Mouse (Mus musculus) fibroblast of lung, adult 2 months (primary cell): ENCODE data around the gene Usp37.
A peak's percentile ranks its signal among the peaks of the same experiment; 100 is the strongest.
"Not testable (repeated sequence)": the region's sequence is repeated elsewhere in the genome, so short reads cannot be mapped to it uniquely, and the experiment has no call there.

ENCODE experiments used
- DNase-seq: peaks from one replicate; pipeline ENCODE4 v3.0.0-alpha.2; 2011; ENCODE audit warnings: low read depth

Usp37 gene

DNA sequence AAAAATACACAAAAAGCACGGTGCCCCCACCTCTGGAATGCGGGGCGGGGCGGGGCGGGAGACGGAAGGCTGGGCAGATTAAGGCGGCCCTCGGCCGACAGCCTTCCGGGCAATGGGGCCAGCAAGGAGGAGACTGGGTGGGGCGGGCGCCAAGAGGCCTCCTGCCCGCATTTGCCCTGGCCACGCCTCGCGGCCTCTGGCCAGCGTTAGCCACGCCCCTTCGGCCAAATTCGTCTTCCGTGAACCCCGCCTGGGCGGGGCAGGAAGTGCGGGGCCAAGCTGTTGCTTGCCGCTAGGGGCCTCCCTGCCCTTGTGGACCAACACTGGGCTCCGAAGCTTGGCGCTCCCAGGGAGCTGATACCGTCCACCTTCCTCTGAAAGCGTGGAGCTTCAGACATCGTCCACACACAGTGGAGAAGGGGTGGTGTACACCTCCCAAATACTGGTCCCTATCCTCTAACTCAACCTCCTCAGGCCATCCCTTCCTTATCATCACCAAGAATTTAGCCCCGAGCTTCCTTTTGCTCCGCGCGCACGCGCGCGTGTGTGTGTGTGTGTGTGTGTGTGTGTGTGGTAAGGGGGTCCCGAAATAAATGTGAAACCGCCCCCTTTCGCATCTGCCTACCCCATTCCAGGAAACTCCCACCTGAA lies 146.7 kb downstream of the Usp37 start:
- peak; percentile 96 for DNase-seq

- not testable (repeated sequence) for DNase-seq
Observed at GRCm38 (mm10) chr1:74396456-74397222, 147.4 kb downstream of the Usp37 start.

DNA sequence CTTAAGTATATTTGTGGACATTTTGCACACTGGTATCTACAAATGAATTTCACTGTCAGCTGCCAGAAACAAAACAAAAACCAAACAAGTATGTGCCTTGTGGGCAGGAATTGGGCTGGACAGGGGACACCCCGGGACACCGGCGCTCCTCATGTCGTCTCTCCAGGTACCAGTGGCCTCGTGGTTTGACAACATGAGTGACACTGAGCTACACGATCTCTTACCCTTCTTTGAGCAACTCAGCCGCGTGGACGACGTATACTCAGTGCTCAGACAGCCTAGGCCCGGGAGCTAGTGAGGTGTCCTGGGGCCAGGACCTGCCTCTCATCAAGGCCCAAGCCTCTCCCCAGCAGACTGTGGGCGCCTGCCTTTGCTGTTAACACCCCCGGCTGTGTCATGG lies 148.8 kb downstream of the Usp37 start:
- DNase-seq = no peak

DNA sequence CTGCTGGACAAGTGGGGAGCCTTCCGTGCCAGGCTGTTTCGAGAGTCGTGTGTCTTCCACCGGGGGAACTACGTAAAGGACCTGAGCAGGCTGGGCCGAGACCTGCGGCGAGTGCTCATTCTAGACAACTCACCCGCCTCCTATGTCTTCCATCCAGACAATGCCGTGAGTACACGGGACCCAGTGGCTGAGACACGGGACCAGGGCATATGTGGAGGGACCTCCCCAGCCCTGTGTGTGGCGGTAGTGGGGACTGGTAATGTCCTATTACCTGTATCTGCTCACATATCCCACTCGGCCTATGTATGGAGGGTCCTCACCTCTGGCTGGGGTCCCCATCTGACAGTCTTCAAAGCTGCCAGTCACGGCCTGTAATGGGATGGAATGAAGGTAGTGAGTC lies 149.2 kb downstream of the Usp37 start:
- no peak for DNase-seq

DNA sequence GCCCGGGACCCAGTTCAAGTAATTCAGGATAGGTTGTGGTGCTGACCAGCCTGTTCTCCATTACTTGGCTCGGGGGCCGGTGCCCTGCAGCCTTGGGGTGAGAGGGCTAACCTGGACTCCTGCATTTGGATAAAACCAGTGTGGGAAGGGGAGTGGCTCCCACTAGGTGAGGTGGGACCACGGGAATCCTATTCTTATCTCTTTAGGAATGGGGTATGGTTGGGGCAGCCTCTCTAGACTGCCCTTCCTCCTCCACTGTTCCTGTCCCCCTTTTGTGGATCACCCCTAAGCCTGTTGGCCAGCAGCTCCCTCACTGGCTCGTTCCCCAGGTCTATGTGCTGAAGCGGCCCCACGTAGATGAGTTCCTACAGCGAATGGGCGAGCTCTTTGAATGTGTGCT lies 149.8 kb downstream of the Usp37 start:
- no peak for DNase-seq

DNA sequence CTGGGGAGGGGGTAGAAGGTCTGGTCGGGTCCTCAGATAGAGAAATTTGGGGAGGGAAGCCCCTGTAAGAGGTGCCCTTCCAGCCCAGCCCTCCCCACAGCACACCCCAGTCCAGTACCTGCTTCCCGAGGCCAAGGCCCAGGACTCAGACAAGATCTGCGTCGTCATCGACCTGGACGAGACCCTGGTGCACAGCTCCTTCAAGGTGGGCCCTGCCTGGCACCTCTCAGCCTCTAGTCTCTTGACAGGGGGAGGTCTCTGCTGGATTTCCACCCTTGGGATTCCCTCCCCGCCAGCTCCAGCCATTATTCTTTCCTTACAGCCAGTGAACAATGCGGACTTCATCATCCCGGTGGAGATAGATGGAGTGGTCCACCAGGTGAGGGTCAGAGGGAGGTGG lies 150.4 kb downstream of the Usp37 start:
- DNase-seq = no peak

DNA sequence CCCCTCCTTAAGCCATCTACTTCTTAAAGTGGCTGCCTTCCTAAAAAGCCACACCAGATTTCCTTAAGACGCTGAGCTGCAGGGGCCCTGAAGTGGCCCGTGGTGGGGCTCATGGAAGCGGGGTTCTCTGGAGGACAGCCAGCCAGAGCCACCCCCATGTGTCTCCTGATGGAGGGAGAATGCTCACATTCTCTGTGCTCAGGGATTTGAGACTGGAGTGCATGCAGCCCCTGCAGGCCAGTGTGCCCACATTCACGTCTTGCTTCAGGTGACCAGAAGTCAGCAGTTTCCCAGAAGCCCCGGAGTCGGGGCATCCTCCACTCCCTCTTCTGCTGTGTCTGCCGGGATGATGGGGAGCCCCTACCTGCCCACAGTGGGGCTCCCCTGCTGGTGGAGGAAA lies 151.1 kb downstream of the Usp37 start:
- no peak for DNase-seq

- no peak for DNase-seq
Observed at GRCm38 (mm10) chr1:74392446-74392994, 151.6 kb downstream of the Usp37 start.

- DNase-seq = no peak
Observed at GRCm38 (mm10) chr1:74391844-74392441, 152.1 kb downstream of the Usp37 start.

GRCm38 (mm10) chr1:74390924-74391748 lies 152.9 kb downstream of the Usp37 start, which contains the start of gene Ctdsp1:
Gene Ctdsp1 (plus strand): TSS chr1:74391509.
- DNase-seq = peak; percentile 86

GRCm38 (mm10) chr1:74390287-74390906 lies 153.7 kb downstream of the Usp37 start:
- DNase-seq = peak; percentile 46

DNA sequence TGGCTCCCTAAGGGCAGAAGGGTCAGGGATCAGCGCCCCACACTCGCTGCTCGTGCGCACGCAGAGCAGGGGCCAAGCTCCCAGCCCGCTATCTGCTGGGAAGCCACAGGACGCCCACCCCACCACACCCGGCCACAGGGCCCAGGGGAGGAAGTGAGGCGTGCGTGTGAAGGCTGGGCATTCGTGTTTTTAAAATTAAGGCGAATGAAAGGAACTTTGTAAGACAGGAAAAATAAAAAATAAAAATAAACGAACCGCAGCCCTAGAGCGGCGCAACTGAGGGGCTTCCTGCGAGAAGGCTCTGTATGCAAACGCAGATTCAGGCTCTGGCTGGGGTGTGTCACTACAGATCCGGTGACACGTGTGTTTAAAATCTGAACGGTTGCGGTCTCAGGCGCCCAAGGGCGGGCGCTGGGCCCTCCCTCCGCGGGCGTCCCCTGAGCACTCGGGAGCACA lies 154.2 kb downstream of the Usp37 start:
- DNase-seq = no peak

GRCm38 (mm10) chr1:74388398-74388920 lies 155.6 kb downstream of the Usp37 start:
- no peak for DNase-seq

DNA sequence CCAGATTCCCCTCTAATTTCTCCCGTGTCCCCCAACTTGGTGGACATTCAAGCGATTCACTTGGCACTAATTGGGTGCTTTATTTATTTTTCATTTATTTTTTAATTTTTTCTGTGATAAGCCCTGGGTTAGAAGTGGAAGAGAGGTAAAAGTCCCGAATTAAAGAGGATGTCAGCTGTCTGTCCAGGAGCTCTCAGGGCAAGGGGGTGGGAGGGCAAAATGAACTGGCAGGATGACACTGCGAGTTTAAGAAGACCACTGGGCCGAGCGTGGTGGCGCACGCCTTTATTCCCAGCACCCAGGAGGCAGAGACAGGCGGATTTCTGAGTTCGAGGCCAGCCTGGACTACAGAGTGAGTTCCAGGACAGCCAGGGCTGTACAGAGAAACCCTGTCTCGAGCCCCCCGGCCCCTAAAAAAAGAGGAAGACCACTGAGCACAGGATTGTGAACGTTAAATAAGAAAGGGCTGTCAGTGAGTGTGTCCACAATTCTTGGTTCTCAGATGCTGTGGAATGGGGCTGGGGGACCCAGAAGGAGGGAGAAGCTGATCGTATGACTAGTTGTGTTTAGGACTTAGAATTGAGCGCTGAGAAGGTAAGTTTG lies 156.6 kb downstream of the Usp37 start:
- DNase-seq = no peak

- DNase-seq = peak; percentile 93
Observed at GRCm38 (mm10) chr1:74386714-74387385, 157.2 kb downstream of the Usp37 start.

DNA sequence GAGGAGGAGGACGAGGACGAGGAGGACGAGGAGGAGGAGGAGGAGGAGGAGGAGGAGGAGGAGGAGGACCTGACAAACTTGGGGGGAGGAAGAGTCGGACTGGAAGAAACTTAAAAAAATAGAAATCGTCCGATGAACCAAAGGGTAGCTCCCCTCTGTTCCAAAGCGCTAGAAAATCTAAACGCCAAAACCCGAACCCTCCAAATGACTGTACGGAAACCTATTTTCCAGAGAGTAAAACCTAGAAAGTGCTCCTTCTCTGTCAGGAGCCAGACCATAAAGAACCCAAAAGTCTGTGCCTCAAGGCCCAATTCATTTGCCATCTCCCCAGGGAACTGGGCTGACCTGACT lies 157.7 kb downstream of the Usp37 start:
- no peak for DNase-seq

- no peak for DNase-seq
Observed at GRCm38 (mm10) chr1:74385531-74385930, 158.6 kb downstream of the Usp37 start.
